Mouse (Mus musculus) urinary bladder, adult 18-20 months (tissue): ENCODE data around the gene Baz2a.

Experiments used
- DNase-seq, 2 experiments: peaks; one replicate each; pipeline ENCODE4 v3.0.0; 2022; ENCODE audit warnings: low spot score in 2 of 2, mixed read lengths in 2 of 2

The Baz2a gene

DNA sequence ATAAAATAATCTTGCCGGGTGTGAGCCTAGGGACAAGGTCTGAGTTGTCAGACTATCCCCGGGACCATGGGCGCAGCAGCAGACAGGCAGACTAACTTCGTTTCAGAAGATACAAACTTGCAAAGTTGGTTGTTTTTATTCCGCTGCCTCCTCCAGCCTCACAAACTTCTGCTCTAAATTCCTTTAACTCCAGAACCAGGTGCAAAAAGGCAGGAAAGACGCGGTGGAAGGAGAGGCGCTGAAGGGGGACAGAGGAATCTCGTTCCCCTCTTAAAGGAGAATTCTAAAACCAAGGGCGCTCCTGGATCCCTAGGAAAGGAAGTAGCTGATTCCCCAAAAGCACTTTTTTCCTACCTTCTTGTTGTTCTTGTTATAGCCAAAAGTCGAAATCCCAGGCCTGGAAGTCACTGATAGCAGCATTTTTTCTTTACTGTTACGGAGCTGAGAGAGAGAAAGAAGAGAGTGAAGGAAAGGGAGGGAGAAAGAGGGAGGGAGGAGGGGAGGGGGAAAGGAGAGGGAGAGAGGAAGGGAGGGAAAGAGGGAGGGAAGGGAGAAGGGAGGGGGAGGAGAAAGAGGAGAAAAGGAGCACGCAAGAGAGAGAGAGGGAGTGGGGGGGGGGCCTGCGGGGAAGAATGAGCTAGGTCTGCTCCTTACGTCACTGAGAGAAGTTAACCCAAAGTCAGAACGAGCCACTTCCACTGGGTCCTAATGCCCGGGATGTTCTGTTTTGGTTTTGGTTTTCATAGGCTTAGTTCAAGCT is 84.8 kb downstream of the Baz2a start:
- DNase-seq, result peak; percentile 34 to 54

DNA sequence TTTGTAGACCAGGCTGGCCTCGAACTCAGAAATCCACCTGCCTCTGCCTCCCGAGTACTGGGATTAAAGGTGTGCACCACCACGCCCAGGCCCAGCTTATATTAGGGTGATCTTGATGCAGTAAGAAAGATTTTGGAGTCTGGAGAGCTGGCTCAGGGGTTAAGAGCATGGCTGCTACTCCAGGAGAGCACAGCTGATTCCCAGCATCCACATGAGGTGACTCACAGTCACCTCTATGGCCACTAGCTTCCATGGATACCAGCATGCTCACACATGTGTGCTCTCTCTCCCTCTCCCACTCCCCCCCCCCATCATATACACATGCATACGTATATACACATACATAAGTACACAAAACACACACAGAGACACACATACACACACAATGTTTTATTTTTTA is 85.9 kb downstream of the Baz2a start:
- no peak for DNase-seq
